Comparison of ENCODE assay signal across 8 mouse cellular contexts in the genomic region with DNA sequence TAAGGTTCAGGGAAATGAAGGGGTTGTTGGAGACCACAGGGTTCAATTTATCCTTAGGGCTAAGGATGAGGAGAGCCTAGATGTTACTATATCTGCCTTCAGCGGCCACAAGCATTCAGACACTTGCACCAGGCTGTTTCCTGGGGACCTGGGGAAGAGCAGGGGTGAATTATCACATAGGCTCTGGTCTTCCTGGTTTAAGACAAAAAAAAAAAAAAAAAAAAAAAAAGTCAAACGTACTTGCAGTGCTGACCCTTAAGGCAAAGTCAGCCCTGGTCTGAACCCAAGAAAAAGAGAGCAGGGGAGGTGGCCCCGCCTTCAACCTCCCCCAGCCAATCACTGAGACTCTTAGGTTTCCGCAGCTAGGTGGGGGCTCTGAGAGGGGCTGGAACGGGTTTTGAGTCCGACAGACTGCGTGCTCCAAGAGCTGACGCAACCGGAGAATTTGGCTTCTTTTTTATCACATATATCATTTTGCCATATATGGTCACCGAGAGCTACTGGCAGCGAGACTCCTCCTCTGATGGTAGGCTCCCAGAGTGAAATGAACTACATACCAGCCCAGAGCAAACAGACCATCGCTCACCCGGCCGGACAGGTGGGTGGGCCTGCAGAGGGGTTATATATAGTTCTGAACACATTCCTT. TPM values are rescaled to one million over a fixed set of nuclear protein-coding genes. Genes with fewer than 3 reads are reported as not detected.
DNase-seq lines count a peak whose midpoint lies in the region; ATAC-seq and TF ChIP-seq lines count a peak whose summit lies in the region.

No protein-coding gene starts in this region.

- H3K36me3 ChIP-seq in embryonic facial prominence, embryonic 12.5 days, result no peaks in the 10 kb centered on the region
- no peaks in the 10 kb centered on the region for H3K36me3 ChIP-seq in heart, embryonic 16.5 days (ENCODE audit: control insufficient read depth, insufficient read depth)
- H3K36me3 ChIP-seq in liver, embryonic 15.5 days (replicated peaks), result no peaks in the 10 kb centered on the region

- no peaks in the 10 kb centered on the region for H3K27me3 ChIP-seq in embryonic facial prominence, embryonic 12.5 days
- no peaks in the 10 kb centered on the region for H3K27me3 ChIP-seq in heart, embryonic 16.5 days (ENCODE audit: control insufficient read depth, insufficient read depth, low read length)
- H3K27me3 ChIP-seq in liver, embryonic 15.5 days, result no peaks in the 10 kb centered on the region

- H3K9ac ChIP-seq in embryonic facial prominence, embryonic 12.5 days, result no peak overlapping the region
- H3K9ac ChIP-seq in heart, embryonic 16.5 days (ENCODE audit: low read length), result peak overlapping the region; percentile 59
- H3K9ac ChIP-seq in liver, embryonic 15.5 days, result no peak overlapping the region

- H3K4me2 ChIP-seq in embryonic facial prominence, embryonic 12.5 days (replicated peaks), result peak overlapping the region; percentile 43
- peak overlapping the region; percentile 57 for H3K4me2 ChIP-seq in heart, embryonic 16.5 days (ENCODE audit: low read depth, low read length)
- peak overlapping the region; percentile 49 for H3K4me2 ChIP-seq in liver, embryonic 15.5 days

- peak; percentile 82 for ATAC-seq in embryonic facial prominence, embryonic 12.5 days (ENCODE audit: insufficient number of reproducible peaks, insufficient read depth, low FRiP score, low TSS enrichment)
- peak; percentile 94 for ATAC-seq in heart, embryonic 16.5 days (replicated peaks; ENCODE audit: extremely low read depth, insufficient read depth, low FRiP score)
- ATAC-seq in liver, embryonic 15.5 days (ENCODE audit: insufficient read depth), result no peak

- DNase-seq in urinary bladder, postnatal 14 days (ENCODE audit: low spot score), result peak; percentile 58
- DNase-seq in urinary bladder, postnatal 10 days (ENCODE audit: low spot score), result no peak
- DNase-seq in layer of hippocampus, adult 18-20 months (ENCODE audit: low spot score in 2 of 2), result peak; percentile 39 to 67
- no peak for DNase-seq in B cell, adult 2 months

- H3K9me3 ChIP-seq in embryonic facial prominence, embryonic 12.5 days, result no peaks in the 10 kb centered on the region
- no peaks in the 10 kb centered on the region for H3K9me3 ChIP-seq in heart, embryonic 16.5 days (replicated peaks; ENCODE audit: control insufficient read depth, low read length)
- no peaks in the 10 kb centered on the region for H3K9me3 ChIP-seq in liver, embryonic 15.5 days (replicated peaks)

- H3K27ac ChIP-seq in embryonic facial prominence, embryonic 12.5 days, result peak overlapping the region; percentile 38; the same call in 1 of the 2 replicates
- H3K27ac ChIP-seq in heart, embryonic 16.5 days (ENCODE audit: low read length), result peak overlapping the region; percentile 87
- H3K27ac ChIP-seq in liver, embryonic 15.5 days (replicated peaks), result no peak overlapping the region
- H3K27ac ChIP-seq in olfactory bulb, adult 2 months (ENCODE audit: insufficient read depth, low read depth, low read length), result no peak overlapping the region

- 4% methylated on average over 14 of the region's 14 CpGs for WGBS in embryonic facial prominence, embryonic 12.5 days
- 4% methylated on average over 14 of the region's 14 CpGs for WGBS in heart, embryonic 16.5 days
- 3% methylated on average over 14 of the region's 14 CpGs for WGBS in liver, embryonic 15.5 days (ENCODE audit: insufficient replicate concordance)
- WGBS in olfactory bulb, adult 2 months, result 4% methylated on average over 14 of the region's 14 CpGs

- no peak for TF ChIP-seq CTCF in olfactory bulb, adult 2 months (IDR thresholded peaks at IDR 0.05; ENCODE audit: insufficient read depth, low read depth, low read length)

- no peak for TF ChIP-seq POLR2A in olfactory bulb, adult 2 months (IDR thresholded peaks at IDR 0.05; ENCODE audit: insufficient read depth, low read depth, low read length)

- peak overlapping the region; percentile 26 for H3K4me3 ChIP-seq in embryonic facial prominence, embryonic 12.5 days
- peak overlapping the region; percentile 54 for H3K4me3 ChIP-seq in heart, embryonic 16.5 days (ENCODE audit: low read length)
- H3K4me3 ChIP-seq in liver, embryonic 15.5 days (replicated peaks), result 0 out of 2 replicates have a peak overlapping the region, but pooled peaks have one; percentile 20
- peak overlapping the region; percentile 40 for H3K4me3 ChIP-seq in olfactory bulb, adult 2 months (ENCODE audit: insufficient read depth, low read depth, low read length)

- H3K4me1 ChIP-seq in embryonic facial prominence, embryonic 12.5 days, result peaks cover 8% of the 10 kb centered on the region; the same call in 1 of the 2 replicates
- H3K4me1 ChIP-seq in heart, embryonic 16.5 days (ENCODE audit: control insufficient read depth, insufficient read depth, low read length), result peaks cover 11% of the 10 kb centered on the region
- 0 out of 2 replicates have a peak, but pooled peaks cover 10% of the 10 kb centered on the region for H3K4me1 ChIP-seq in liver, embryonic 15.5 days (replicated peaks)
- peaks cover 8% of the 10 kb centered on the region for H3K4me1 ChIP-seq in olfactory bulb, adult 2 months (ENCODE audit: control insufficient read depth, insufficient read depth, low read length)

RNA-seq across cellular contexts. Expression of gene Ccdc42, which starts 36.5 kb away (rescaled TPM):
- 0.40 and 0.41 TPM in 2 replicates for polyA plus RNA-seq in embryonic facial prominence, embryonic 12.5 days (2016; fragmentation: Nextera tagmentation; extraction: Ambion mirVana)
- 1.1 and 1.5 TPM in 2 replicates for polyA plus RNA-seq in heart, embryonic 16.5 days (2015; fragmentation: Nextera tagmentation; extraction: Ambion mirVana)
- total RNA-seq in layer of hippocampus, adult 18-20 months (2021), result 1 to 10 TPM; 1.2 to 2.5 TPM
- not detected in 2 replicates for polyA plus RNA-seq in liver, embryonic 15.5 days (2015; fragmentation: Nextera tagmentation; extraction: Ambion mirVana)
- polyA plus RNA-seq in olfactory bulb, adult 2 months (2012; ENCODE audit: insufficient read depth, insufficient read length, low replicate concordance, missing spikeins), result not detected in 2 replicates

Comparison
In these comparisons a context has a peak if more than half of its experiments do, and no peak if none do; other contexts are left out.
1. DNase-seq: peak in urinary bladder, postnatal 14 days (single experiment) and layer of hippocampus, adult 18-20 months (2 of 2); none in urinary bladder, postnatal 10 days (single experiment) and B cell, adult 2 months (0 of 2).
2. H3K27ac ChIP-seq: peak in embryonic facial prominence, embryonic 12.5 days (single experiment) and heart, embryonic 16.5 days (single experiment); none in liver, embryonic 15.5 days (single experiment) and olfactory bulb, adult 2 months (single experiment).
3. Peak in every context shown above with its lines, with median percentiles within 50 percentile points of each other: H3K4me2 ChIP-seq and H3K4me3 ChIP-seq.